Mouse (Mus musculus) urinary bladder, postnatal 36 days (tissue): ENCODE measurements at regions not wholly inside any gene's neighbourhood (a gene's known extent, or its start where the extent isn't known, plus 50 kb on each side); places are given as distances from the start of the nearest gene placed in this dataset.
"Not testable (repeated sequence)": the region's sequence is repeated elsewhere in the genome, so short reads cannot be mapped to it uniquely, and the experiment has no call there.

Source experiments
- DNase-seq, 2 experiments: peaks; one replicate each; pipeline ENCODE4 v3.0.0; 2022; ENCODE audit warnings: low spot score in 2 of 2, mixed read lengths in 1 of 2

DNA sequence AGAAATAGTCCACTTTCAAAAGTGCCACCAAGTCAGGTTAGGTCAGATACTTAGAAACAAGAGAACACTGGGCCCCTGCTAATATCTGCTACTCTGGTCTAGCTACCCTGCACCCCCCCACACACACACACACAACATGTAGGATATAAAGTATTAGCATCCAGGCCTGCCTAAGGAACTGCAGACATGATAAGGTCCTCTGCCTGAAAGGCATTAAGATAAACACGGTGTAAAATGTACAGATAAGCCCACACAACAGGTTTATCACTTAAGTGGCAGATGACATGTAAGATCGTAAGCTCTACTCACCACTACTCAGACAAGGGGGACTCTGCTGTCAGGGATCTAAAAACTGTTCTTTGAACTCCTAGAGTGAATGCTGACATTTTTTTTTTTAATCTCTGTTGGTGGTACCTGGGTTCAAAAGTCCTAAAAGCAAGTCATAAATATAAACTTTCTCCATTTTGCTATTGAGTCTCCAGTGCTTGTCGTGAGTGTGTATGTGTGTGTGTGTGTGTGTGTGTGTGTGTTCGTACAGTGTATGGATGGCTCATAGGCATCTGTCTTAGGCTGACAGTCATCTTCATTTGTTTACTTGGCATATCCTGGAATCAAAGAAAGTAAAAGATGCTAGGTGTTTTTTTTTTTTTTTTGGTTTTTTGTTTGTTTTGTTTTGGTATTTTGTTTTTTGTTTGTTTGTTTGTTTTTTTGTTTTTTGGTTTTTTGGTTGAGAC, 52.2 kb downstream of the Gm9817 start:
- no peak for DNase-seq

DNA sequence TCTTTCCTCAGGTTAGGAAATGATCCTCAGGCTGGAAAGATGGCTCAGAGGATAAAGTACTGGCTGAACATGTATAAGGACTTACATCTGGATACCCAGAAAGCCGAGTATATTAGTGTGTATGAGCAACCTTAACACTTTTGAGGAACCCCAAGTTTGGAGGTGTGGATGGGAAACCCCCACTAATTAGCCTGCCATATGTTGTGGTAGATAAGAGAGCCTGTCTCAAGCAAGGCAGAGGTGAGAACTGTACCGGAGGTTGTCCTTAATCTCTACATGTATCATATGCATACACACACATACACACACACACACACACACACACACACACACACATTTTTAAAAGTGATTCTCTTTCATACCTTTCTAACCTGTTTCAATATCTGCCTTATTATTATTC, 62.1 kb downstream of the Gm9817 start:
- DNase-seq: no peak

DNA sequence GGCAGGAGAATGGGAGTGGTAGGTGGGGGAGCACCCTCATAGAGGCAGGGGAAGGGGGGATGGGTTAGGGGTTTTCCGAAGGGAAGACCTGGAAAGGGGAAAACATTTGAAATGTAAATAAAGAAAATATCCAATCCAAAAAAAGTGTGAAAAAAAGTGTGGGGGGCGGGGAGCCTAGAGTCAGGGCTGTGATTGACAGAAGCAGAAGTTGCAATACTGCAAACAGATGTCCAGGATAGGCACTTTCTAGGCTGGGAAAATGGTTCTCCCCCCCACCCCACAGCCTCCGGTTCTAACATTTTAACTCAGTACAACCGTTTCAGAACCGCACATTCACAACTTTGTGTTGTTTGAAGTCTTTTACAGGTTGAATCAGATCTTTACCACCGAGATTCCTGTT, 66.6 kb downstream of the Gm9817 start:
- no peak for DNase-seq

DNA sequence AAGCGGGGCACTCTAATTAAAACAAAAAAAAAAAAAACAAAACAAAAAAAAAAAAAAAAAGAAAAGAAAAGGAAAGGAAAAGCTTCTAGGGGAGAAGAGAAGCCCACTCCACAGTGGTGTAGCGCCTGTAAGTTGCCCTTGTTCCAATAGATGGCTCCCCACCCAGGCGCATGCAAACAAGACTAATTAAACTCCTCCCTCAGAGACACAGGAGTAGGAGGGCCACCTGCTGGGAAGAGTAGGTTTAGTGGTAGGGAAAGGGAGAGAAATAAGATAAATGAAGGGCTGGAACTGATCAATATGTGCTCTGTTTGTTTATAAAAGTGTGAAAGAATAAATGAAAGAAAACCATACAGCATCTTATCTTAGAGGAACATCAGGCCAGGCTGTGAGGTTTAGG, 77.7 kb downstream of the Gm9817 start:
- peak in 1 of 2 experiments; percentile 13 for DNase-seq

DNA sequence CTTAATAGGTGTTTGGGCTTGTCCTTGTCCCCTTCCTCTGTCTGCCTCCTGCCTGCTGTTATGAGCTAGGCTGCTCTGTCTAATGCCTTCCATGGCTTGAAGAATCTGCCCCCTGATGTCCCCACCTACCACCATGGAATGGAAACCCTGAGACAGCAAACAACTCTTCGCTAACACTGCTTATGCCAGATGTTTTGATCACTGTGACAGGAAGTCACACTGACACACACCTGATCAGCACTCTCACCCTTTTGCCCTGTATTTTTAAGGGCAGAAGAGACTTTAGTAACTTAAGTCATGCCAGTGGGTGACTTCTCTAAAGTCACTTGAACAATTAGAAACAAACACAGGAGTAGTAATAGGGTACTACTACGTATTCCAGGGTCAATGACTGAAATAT, 78.5 kb downstream of the Gm9817 start:
- DNase-seq: no peak

DNA sequence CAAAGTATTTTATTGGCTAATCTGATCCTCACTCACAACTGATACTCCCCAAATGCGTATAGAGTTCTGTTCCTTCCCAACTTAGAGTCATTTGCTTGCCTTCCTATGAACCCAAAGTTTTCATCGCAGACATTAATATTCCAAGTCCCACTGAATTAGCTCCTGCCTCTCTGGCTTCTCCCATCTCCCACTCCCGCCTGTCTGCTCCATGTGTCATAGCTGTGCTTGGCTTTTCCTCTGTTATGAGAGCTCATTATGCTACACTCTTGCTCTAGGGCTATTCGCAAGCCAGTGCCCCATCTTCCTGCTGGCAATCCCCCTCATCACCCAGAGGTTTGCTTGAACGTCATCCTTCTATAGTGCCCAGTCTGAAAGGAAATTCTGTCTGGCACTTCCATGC, 81.8 kb downstream of the Gm9817 start:
- DNase-seq: no peak

DNA sequence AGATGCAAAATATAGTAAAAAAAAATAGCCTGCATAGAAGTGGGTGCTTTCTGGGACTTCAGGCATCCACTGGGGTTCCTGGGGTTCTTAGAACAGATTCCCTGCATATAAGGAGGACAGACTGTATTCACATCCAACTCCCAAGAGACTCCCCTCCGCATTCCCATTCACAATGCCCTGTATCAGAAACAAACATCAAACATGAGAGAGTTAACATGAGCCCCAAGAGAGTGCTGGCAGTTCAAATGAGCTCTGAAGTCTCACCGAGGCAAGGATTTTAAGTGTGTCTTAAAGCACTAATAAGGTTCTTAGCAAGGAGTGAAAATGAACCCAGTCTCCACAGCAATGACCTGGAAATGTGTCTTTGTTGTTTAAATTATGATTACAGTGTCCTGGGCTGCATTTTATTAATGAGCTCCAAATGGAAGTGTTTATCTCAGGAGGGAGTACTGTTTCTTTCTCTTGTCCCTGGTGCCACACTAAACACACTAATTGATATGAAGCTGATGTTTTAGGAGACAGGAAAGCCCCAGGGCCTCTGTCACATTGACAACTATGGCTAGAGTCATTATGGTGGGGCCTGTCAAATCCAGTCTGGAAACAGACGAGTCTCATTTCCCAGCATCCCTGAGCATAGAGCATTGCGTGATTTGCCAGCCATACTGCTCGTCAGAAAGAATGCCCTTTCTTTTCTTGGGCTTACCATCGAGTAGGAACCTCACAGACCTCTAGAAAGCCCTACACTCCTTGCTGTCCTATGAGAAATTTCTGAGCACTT, 85.7 kb downstream of the Gm9817 start:
- DNase-seq: no peak

DNA sequence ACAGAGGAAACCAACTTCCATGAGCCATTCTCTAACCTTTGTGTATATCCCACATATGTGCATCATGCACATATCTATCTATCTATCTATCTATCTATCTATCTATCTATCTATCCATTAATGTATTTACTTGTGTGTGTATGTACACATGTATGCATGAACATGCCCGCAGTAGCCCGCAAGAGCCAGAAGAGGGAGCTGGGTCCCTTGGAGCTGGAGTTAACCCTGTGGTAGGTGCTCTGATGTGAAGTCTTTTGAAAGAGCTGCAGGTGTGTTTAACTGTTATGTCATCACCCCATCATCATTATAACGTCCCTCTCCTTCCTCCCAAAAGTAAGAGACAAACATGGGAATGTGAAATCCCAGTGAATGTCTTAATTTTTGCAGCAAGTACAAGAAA, 86.7 kb downstream of the Gm9817 start:
- no peak for DNase-seq

DNA sequence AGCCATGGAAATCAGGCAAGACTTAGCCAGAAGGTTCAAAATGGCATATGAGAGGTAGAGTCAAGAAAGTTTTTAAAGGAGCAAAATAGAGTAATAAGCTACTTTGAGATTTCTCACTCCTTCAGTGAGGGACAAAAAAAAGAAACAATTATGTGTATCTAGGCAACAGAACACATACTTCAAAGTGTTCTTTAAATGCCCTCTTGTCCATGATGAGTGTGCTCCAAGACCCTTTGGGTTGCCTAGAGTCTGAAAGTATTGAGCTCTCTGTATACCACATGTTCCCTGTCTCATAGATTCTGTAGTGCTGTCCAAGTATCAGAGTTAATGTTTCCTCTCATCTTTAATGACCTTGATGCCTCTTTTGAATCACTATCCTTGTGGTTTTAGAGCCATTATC, 91.2 kb downstream of the Gm9817 start:
- no peak for DNase-seq

DNA sequence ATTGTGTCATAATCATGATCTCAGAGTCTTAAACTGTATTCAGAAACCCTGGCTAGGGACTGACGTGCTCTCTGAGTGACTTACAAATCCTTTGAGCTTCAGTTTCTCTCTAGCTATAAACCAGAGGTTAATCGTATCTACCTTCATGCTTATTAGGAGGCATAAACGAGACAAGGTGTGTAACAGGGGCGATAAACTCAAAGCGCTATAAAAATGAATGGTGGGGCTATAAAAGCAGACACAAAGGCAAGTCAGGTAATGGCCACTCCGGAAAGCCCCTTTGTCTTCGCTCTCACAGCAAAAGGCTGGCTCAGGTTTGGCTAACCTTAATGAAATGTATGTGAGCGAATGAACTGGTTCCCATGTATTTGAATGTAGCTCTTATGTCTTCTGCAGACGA, 94.6 kb downstream of the Gm9817 start:
- no peak for DNase-seq

DNA sequence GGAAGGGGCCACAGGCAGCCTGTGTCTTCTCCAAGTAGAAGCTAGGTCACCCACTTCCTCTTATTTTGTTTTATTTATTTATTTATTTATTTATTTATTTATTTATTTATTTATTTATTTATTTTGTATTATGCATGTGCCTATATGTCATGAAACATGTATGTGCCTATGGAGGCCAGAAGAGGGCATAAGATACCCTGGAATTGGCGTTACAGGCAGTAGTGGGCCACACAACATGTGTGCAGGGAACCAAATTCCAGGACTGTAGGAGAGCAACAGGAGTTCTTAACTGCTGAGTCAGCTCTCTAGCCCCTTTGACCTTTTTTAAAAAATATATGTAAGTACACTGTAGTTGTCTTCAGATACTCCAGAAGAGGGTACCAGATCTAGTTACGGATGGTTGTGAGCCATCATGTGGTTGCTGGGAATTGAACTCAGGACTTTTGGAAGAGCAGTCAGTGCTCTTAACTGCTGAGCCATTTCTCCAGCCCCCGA, 97.3 kb downstream of the Gm9817 start:
- DNase-seq: not testable (repeated sequence)

DNA sequence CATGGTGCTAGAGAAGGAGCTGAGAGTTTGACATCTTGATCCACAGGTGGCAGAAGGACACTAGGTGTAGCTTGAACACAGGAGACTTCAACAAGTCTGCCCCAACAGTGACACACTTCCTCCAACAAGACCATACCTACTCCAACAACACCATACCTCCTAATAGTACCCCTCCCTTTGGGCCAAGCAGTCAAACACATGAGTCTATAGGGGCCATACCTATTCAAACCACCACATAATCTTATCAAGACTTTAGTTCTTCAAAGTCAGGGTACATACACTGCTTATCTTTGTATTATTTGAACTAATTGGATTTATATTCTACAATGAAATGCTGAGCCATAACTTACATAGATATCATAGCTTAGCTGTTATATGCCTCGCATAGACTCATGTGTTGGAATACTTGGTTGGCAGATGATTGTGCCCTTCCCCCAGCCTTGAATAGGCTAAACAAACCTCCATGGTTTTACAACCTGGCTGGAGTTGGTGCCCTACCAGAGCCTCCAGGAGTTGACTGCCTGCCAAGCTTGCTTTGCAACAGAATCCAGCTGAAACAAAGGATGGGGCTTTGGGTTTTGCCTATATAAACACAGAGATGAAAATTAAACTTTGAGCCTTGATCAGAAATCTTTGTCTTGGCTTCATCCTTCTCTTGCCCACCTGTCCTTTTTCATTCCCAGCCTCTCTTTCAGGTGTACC, 103.2 kb downstream of the Gm9817 start:
- DNase-seq: no peak

DNA sequence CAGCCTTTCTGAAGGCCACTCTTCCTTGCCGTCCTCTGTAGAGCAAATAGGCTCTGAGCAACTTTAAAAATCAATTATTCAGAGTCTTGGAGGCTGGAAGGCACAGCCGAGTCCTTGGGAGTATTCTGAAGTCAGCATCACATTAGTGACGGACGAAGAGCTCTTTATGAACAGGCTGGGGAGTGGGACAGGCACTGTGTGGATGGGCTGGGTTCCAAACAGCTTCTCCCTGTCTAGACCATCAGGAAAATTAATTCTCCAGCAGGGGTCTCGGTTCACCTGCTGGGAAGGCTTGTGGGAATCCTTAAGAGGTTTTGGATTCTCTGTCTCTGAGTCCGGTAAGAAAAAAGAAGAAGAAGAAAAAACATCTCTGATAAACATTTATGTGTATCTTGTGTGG, 110.9 kb downstream of the Gm9817 start:
- no peak for DNase-seq

DNA sequence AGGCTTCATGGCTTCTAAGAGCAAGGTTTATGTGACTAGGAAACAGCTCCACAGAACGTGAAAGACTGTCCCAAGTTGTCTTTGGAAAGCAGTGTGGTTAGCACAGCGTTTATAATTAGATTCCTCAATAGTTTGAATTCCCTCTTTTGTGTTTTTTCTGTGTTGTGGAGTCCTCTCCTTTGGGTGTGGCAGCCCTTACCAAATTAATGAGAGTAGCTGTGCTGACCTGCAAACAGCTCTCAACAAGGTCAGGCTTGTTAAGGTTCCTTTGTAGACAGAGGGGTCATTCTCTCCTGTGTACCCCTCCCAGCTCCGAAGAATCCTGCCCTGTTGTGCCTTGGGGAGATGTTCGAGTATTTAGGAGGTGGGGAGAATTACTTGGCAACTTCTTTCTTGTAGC, 111.7 kb downstream of the Gm9817 start:
- DNase-seq: no peak

DNA sequence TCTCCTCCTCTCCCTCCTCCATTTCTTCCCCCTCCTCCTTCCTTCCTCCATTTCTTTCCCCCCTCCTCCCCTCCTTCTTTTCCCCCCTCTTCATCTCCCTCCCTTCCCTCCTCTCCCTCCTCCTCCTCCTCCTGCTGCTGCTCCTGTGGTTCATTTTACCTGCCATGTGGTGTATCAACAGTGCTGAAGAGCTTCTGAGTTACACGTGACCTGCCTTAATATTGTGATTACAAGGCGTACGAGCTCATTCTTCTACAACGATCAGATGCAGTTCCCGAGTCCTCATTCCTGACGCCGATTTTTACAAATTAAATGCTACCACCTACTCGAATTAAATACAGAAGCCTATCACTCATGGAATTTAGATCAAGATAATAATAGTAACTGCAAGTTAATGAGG, 113.6 kb downstream of the Gm9817 start:
- DNase-seq: no peak

DNA sequence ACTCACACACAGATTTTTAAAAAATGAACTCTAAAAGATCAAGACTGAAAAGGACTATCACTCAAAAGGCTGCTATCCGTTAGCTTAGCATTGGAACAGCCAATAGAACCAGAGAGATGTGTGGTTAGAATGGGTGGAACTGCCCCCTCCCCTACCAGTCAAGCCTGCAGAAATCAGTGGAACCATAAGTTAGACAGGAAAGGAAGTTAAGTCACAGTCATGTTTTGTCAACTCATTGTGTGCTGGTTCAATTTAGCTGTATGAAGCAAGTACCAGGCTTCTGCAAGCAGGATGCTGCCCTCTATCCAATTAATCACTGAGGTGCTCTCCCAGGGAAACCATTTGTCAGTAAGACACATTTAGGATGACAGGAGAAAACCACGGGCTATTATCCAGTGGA, 117.1 kb downstream of the Gm9817 start:
- DNase-seq: no peak

DNA sequence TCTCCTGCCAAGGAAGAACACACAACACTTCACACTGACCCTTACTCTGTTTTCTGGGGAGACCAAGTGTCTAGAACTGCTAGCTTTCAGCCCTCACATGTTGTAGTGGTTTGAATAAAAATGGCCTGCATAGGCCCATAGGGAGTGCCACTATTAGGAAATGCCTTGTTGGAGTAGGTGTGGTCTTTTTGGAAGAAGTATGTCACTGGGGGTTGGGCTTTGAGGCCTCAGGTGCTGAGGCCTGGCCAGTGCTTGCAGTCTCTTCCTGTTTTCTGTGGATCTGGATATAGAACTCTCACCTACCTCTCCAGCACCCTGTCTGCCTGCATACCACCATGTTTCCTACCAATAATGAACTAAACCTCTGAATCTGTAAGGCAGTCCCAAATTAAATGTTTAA, 117.9 kb downstream of the Gm9817 start:
- no peak for DNase-seq

DNA sequence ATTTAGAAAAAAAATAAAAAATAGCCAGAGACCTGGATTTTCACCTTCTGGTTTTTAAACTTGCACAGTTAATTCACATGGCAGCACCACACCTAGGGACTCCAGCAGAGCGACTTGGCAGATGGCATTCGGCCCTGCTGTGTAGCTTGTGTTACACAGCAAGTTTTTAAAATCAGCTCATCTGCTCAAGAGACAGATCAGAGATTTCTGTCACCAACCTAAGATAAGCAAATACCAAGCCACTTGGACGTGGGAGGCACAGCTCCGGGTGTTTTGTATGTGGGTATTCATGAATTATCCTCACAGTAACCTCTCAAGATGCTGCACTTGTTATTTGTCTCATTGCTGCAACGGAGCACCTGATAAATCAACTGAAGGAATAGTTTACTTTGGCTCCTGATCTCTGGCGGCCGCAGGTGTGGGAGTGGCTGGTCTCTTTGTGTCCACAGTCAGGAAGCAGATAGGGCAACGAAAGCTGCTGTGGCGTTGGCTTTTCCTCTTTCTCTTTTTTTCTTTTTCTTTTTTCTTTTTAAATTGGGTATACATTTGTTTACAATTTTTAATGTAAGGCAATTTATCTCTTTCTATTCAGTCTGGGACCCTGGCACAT, 122.1 kb downstream of the Gm9817 start:
- peak in 1 of 2 experiments; percentile 9 for DNase-seq

DNA sequence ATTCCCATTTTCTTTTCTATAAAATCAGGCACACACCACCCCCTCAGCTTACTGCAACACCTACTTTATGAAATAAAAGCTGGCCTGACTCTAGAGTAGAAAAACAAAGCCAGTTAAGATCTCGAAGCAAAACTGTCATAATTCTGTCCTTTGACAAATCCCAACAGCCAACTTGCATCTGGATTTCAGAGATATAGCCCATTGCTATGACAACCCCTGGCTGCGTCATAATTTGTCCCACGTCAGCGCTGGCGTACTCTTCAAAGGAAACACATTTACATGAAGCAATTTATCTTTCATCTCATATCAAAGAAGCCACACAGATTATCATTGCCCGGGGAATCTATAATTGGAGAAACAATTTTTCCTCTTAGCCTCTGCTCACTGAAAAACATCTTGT, 126.4 kb downstream of the Gm9817 start:
- DNase-seq: no peak

DNA sequence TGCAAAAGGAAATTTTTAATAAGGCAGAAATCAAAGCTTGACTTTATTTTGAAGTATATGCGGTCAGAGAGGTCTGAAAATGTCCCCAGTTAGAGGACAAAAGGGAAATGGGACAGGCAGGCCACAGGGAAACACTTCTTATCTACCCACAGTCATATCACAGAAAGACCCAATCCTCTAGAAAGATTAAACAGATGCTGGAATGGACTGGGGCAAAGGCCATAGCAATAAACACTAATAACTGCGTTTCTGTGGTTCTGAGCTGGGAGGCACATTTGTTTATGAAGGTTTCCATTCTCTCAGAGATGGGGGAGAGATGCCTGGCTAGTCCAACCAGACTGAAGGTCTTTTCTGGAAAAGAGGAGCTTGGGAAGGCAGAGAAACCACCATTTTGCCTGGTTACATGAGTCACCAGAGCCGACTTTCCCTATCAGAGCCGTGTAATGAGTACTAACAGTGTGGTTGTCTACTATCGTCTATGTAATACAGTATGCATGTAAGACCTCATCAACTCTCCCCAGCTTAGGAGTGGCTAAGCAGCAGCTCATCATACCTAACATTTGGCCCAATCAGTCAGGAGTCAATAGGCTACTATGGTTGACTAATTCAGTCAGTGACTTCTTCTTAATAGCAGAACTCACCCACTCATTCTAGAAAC, 130.2 kb downstream of the Gm9817 start:
- DNase-seq: no peak

DNA sequence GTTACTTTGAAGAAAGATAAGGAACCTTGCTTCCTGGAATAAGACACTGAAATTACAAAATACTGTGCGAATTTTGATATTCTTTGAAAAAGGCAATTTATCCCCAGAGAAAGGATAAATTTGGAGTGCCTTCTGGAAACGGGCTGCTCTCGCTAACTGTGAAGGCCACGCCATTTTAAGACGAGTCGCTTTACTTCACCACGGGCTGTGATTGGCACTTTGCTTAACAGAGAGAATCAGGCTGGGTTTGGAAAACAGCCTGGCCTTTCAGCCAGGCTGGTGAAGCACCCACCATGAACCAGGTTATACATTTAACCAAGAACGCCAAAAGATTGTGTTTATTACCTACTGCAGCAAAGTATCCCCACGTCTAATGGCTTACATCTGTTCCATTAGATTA, 132.7 kb downstream of the Gm9817 start:
- no peak for DNase-seq
